Mouse (Mus musculus): Measurements from ENCODE around the gene Pkn1.

DNA sequence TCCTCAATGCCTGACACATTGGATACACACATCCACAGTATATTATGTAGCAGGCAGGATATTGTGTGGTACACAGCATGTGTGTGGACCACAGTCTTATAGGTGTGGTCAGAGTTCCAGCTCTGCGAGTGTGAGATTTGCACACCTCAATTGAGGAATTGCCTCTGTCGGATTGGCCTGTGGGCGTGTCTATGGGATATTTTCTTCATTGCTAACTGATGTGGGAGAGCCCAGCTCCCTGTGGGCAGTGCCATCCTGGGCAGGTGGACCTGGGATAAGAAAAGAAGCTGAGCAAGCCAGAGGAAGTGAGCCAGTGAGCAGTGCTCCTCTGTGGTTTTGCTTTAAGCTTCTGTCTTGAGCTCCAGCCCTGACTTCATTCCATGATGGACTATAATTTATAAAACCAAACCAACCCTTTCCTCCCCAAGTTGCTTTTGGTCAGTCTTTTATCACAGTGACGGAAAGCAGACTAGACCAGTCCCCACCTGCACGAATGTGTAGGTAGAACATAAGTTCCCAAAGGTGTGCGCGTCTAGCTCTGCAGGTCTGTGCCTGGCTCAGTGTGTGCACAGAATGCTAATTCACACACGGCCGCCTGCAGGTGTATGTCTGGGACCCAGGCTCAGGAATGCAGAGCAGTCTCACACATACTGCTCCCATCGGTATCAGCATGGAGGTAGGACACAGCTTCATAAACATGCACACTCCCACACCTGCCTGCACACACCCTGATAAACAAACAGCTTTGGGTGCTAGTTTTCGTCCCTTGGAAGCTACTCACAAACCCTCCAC is 4.4 kb downstream of the Pkn1 start:
- TF ChIP-seq CTCF (IDR thresholded peaks at IDR 0.05; ENCODE audit: low read depth): no peak
- no peak for TF ChIP-seq EP300 (IDR thresholded peaks at IDR 0.05; ENCODE audit: low read depth)
